Mouse (Mus musculus): ENCODE results near the gene Mapk1.

DNA sequence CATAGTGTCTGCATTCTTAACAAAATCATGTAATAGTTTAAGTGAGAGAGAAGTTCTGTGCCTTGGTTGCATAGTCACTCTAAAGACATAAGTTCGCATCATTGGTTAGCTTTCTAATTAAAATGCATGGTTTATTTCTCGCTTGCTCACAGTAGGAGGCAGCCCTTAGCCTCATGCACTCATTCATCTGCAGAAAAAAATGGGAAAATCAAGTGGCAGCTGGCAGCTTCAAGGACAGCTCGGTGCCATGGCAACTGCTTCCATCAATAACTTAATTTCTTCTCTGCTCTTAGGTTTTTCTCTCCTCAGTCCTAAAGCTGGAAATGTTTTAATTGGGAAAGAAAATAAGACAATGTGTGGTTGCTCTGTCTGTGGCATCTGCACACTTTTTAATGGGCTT is 72.4 kb downstream of the Mapk1 start:
- TF ChIP-seq CTCF (IDR thresholded peaks at IDR 0.05; ENCODE audit: low read depth, low read length), result no peak
- no peak for TF ChIP-seq POLR2A (IDR thresholded peaks at IDR 0.05; ENCODE audit: extremely low read depth, insufficient read depth, low read length)

All from liver, adult 2 months (tissue).